Mouse (Mus musculus) central nervous system, embryonic 18 days (tissue): ENCODE results near the gene Nrf1. TPM values are rescaled to one million over a fixed set of nuclear protein-coding genes. Genes with fewer than 3 reads are reported as not detected.

Experiments used
- polyA plus RNA-seq: library from polyadenylated mRNA; depleted of rRNA; stranded (reverse); fragments of >200 nt; gene quantifications from 2 replicates; pipeline ENCODE4 v1.2.3, GENCODE M21; 2012; rRNA removed

The Nrf1 gene
- polyA plus RNA-seq, result 41.9 and 43.8 TPM in 2 replicates

GRCm38 (mm10) chr6:30047271-30048162 lies at the start of gene Nrf1:
Gene Nrf1, plus strand, starts transcription at chr6:30047988.

Other genes with a start within 250 kb of the Nrf1 start
- gene Strip2, start 131.0 kb upstream of the Nrf1 start, polyA plus RNA-seq, result 8.1 and 8.5 TPM in 2 replicates